Mouse (Mus musculus) heart, adult 2 months (tissue): Measurements from ENCODE around the gene Ugt2b36.

ENCODE experiments used
- CTCF ChIP-seq: fragments of 200-600 bp; IDR thresholded peaks from 2 replicates; pipeline ENCODE4 v1.8.1; 2022; ENCODE audit warnings: antibody characterized with exemption, mild to moderate bottlenecking, moderate library complexity
- EP300 ChIP-seq: fragments of 200-500 bp; IDR thresholded peaks from 2 replicates; pipeline ENCODE4 v1.6.1; 2011; ENCODE audit warnings: low read depth, low read length, control low read depth; ENCODE audit not compliant: insufficient read depth
- POLR2A ChIP-seq: fragments of 200-500 bp; IDR thresholded peaks from 2 replicates; pipeline ENCODE4 v1.6.1; 2011; ENCODE audit warnings: mild to moderate bottlenecking, low read depth, low read length, control low read depth; ENCODE audit not compliant: insufficient read depth

DNA sequence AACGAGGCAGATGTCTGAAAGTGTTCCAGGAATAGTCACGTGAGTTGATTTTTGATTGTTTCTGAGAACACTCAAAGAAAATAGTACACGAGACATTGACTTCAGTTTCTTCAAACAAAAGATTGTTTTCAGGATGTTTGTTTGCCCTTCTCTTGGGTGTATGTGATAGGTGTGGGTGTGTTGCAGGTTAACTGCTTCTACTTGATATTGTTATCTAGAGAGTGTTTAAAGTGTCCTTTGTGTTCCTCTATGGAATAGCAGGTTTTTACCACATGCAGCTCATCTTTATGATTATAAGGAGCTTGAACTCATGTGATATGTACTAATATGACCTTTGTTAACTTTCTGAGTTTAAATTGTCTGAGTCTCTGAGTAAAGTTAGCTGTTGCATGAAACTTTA is 6.1 kb downstream of the Ugt2b36 start:
- no peak for TF ChIP-seq CTCF
- TF ChIP-seq EP300: no peak
- TF ChIP-seq POLR2A: no peak
